Mouse (Mus musculus): ENCODE measurements around the gene Fam47e.

The Fam47e gene

DNA sequence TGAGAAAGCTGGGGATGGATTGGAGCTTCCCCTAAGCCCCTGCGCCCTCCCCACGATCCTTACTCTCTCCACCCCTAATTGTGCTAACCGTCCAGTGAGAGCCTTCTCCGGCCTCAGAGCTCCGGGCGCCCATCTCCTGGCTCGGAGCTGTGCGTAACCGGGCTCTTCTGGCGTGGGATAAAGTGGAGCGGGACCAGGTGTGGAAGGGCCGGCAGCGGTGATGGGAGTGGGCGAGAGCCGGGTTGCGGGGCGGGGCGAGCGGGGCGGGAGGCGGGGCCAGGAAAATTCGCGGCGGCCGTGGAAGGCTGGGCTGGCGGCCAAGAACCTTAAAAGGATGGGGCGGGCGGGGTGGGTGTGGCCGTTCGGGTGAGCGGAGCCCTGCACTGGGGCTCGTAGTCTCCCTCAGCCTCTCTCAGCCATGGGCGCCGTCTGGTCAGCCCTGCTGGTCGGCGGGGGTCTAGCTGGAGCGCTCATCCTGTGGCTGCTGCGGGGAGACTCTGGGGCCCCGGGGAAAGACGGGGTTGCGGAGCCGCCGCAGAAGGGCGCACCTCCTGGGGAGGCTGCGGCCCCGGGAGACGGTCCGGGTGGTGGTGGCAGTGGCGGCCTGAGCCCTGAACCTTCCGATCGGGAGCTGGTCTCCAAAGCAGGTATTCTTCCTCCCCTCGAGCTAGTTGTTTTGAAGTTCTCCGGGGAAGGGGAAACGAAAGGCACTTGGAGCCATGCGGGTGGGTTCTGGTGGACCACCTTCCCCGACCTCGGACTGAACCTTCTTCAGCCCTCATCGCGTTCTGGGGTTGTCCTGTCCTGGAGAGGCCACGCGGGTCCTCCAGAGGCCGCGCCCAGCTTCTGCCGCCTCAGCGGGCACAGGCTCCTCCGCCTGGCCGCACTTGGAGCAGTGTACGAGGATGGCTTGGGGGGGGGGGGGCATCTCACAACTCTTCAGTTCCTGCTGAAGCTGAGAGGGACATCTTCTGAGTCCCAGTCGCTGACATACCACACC is 48.1 kb downstream of the Fam47e start, which contains the start of gene Stbd1:
Gene Stbd1, plus strand, starts transcription at position 351 of the 1,000 bp plus-strand sequence.
- peak; percentile 9 to 19 for DNase-seq

DNA sequence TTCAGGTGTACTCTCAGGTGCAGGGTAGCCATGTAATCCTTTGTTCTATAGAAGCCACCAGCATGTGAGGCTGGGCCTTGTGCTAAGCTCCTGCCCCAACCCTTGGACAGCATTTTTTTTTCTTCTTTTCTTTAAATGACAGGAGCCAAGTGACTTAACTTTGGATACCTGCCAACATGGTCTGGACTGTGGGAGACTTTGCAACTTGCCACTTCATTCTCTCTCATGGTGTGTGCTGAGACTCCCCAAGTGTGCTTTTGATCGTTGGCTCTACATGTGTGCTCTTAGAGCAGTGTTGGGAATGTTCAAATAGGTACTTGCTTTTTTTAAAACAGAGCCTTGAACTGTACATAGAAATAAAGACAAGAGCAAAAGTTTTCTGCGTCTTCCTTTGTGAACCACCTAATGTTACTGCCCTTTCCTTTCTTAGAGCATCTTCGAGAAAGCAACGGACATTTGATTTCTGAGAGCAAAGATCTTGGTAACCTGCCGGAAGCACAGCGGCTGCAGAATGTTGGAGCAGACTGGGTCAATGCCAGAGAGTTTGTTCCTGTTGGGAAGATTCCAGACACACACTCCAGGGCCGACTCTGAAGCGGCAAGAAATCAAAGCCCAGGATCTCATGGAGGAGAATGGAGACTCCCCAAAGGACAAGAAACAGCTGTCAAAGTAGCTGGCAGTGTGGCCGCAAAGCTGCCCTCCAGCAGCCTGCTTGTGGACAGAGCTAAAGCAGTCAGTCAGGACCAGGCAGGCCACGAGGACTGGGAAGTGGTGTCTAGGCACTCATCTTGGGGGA is 49.8 kb downstream of the Fam47e start:
- DNase-seq: no peak

- no peak for DNase-seq
Measured at GRCm38 (mm10) chr5:92607492-92608229, 52.8 kb downstream of the Fam47e start.

GRCm38 (mm10) chr5:92612756-92613155 is 57.9 kb downstream of the Fam47e start:
- no peak for DNase-seq

- DNase-seq: no peak
Measured at GRCm38 (mm10) chr5:92621883-92622282, 67.0 kb downstream of the Fam47e start.

GRCm38 (mm10) chr5:92627896-92628295 is 73.0 kb downstream of the Fam47e start:
- no peak for DNase-seq

- DNase-seq: no peak
Measured at GRCm38 (mm10) chr5:92633526-92633925, 78.7 kb downstream of the Fam47e start.

DNA sequence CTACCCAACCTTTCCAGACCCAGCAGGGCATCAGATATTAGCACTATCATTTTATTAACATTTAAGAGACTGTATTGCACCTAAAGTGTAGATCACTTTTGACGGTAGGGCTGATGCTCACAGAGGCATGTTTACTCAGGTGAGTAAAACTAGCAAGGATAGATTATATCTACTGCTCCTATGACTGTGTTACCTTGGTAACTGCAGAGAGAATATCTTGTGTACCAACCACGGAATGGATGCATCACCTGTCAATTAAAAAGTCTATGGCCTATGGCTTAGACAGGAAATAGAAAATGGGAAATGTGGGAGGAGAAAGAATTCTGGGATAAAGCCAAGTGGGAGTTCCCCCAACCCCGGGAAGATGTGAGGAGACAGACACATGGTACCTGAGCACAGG is 80.0 kb downstream of the Fam47e start:
- DNase-seq: no peak

DNA sequence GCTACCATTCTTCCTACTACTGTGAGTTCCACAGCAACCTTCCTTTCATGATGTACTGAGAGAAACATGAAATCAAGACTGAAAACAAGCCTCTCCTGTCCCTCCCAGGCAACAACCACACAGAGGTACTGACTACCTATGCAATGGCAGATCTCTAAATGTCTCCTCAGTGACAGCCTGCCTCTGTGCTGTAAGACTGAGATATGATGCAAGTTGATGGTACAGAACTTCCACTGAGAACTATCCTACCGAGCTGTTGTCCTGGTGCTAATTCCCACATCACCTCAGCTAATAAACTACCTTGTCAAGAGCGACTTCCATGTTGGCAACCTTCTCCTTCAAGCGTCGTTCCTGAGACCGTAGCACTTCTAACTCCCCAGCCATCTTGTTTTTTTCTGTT is 81.0 kb downstream of the Fam47e start:
- no peak for DNase-seq

GRCm38 (mm10) chr5:92640861-92641260 is 86.0 kb downstream of the Fam47e start:
- DNase-seq: no peak

Measured in thymus, adult 18-20 months (tissue).